Mouse (Mus musculus): Measurements from ENCODE around the gene Slc39a10. TPM values are rescaled to one million over a fixed set of nuclear protein-coding genes. Genes with fewer than 3 reads are reported as not detected.

Slc39a10 gene
- polyA plus RNA-seq, 1 experiment from 2014 or later = 73.6 TPM

- 77% methylated on average over 1 of the region's 1 CpGs for WGBS
Observed at GRCm38 (mm10) chr1:46912506-46913156, 20.0 kb upstream of the Slc39a10 start.

GRCm38 (mm10) chr1:46910154-46910553 lies 17.5 kb upstream of the Slc39a10 start:
- no peak for ATAC-seq
- WGBS = 91% methylated on average over 3 of the region's 3 CpGs
- no peaks in the 10 kb centered on the region for H3K9me3 ChIP-seq (replicated peaks; ENCODE audit: control insufficient read depth, low read length, poor library complexity, severe bottlenecking)
- H3K27ac ChIP-seq (ENCODE audit: low read length) = no peak overlapping the region
- H3K27me3 ChIP-seq (ENCODE audit: control insufficient read depth, insufficient read depth, low read depth, low read length) = no peaks in the 10 kb centered on the region
- H3K4me1 ChIP-seq (ENCODE audit: control insufficient read depth, insufficient read depth, low read length) = no peaks in the 10 kb centered on the region
- no peak overlapping the region for H3K4me3 ChIP-seq (ENCODE audit: low read depth, low read length)
- H3K9ac ChIP-seq (ENCODE audit: low read depth, low read length) = no peak overlapping the region
- no peaks in the 10 kb centered on the region for H3K36me3 ChIP-seq (ENCODE audit: control insufficient read depth, insufficient read depth, low read length)
- H3K4me2 ChIP-seq (ENCODE audit: low read length) = no peak overlapping the region

More at GRCm38 (mm10) chr1:46912506-46913156, 20.0 kb upstream of the Slc39a10 start:
- H3K9ac ChIP-seq (ENCODE audit: low read depth, low read length) = no peak overlapping the region
- no peak overlapping the region for H3K4me3 ChIP-seq (ENCODE audit: low read depth, low read length)
- no peaks in the 10 kb centered on the region for H3K36me3 ChIP-seq (ENCODE audit: control insufficient read depth, insufficient read depth, low read length)
- no peaks in the 10 kb centered on the region for H3K9me3 ChIP-seq (replicated peaks; ENCODE audit: control insufficient read depth, low read length, poor library complexity, severe bottlenecking)
- no peak for ATAC-seq
- no peak overlapping the region for H3K4me2 ChIP-seq (ENCODE audit: low read length)
- H3K27me3 ChIP-seq (ENCODE audit: control insufficient read depth, insufficient read depth, low read depth, low read length) = no peaks in the 10 kb centered on the region
- H3K27ac ChIP-seq (ENCODE audit: low read length) = no peak overlapping the region
- H3K4me1 ChIP-seq (ENCODE audit: control insufficient read depth, insufficient read depth, low read length) = no peaks in the 10 kb centered on the region

GRCm38 (mm10) chr1:46905706-46906105 lies 13.1 kb upstream of the Slc39a10 start:
- H3K9ac ChIP-seq (ENCODE audit: low read depth, low read length) = no peak overlapping the region
- no peak for ATAC-seq
- no peak overlapping the region for H3K27ac ChIP-seq (ENCODE audit: low read length)
- H3K36me3 ChIP-seq (ENCODE audit: control insufficient read depth, insufficient read depth, low read length) = no peaks in the 10 kb centered on the region
- H3K9me3 ChIP-seq (replicated peaks; ENCODE audit: control insufficient read depth, low read length, poor library complexity, severe bottlenecking) = no peaks in the 10 kb centered on the region
- H3K4me2 ChIP-seq (ENCODE audit: low read length) = no peak overlapping the region
- H3K4me3 ChIP-seq (ENCODE audit: low read depth, low read length) = no peak overlapping the region
- WGBS = 94% methylated on average over 5 of the region's 5 CpGs
- no peaks in the 10 kb centered on the region for H3K27me3 ChIP-seq (ENCODE audit: control insufficient read depth, insufficient read depth, low read depth, low read length)
- H3K4me1 ChIP-seq (ENCODE audit: control insufficient read depth, insufficient read depth, low read length) = no peaks in the 10 kb centered on the region

GRCm38 (mm10) chr1:46902102-46902683 lies 9.5 kb upstream of the Slc39a10 start:
- Histone ChIP-seq H3K4me1 (ENCODE audit: control insufficient read depth, insufficient read depth, low read length) (no peaks in the 10 kb centered on the region), H3K9me3 (replicated peaks; ENCODE audit: control insufficient read depth, low read length, poor library complexity, severe bottlenecking) (no peaks in the 10 kb centered on the region), H3K27ac (ENCODE audit: low read length) (no peak overlapping the region), H3K36me3 (ENCODE audit: control insufficient read depth, insufficient read depth, low read length) (no peaks in the 10 kb centered on the region), H3K4me2 (ENCODE audit: low read length) (no peak overlapping the region), H3K4me3 (ENCODE audit: low read depth, low read length) (no peak overlapping the region), H3K27me3 (ENCODE audit: control insufficient read depth, insufficient read depth, low read depth, low read length) (no peaks in the 10 kb centered on the region), H3K9ac (ENCODE audit: low read depth, low read length) (no peak overlapping the region)
- 42% methylated on average over 2 of the region's 2 CpGs for WGBS
- ATAC-seq = no peak

- Histone ChIP-seq H3K9me3 (replicated peaks; ENCODE audit: control insufficient read depth, low read length, poor library complexity, severe bottlenecking) (no peaks in the 10 kb centered on the region), H3K27ac (ENCODE audit: low read length) (no peak overlapping the region), H3K4me3 (ENCODE audit: low read depth, low read length) (no peak overlapping the region), H3K27me3 (ENCODE audit: control insufficient read depth, insufficient read depth, low read depth, low read length) (no peaks in the 10 kb centered on the region), H3K36me3 (ENCODE audit: control insufficient read depth, insufficient read depth, low read length) (no peaks in the 10 kb centered on the region), H3K9ac (ENCODE audit: low read depth, low read length) (no peak overlapping the region), H3K4me2 (ENCODE audit: low read length) (no peak overlapping the region), H3K4me1 (ENCODE audit: control insufficient read depth, insufficient read depth, low read length) (no peaks in the 10 kb centered on the region)
- ATAC-seq = no peak
- 40% methylated on average over 7 of the region's 7 CpGs for WGBS
Observed at GRCm38 (mm10) chr1:46894281-46894842, 1.7 kb upstream of the Slc39a10 start.

- Histone ChIP-seq H3K9ac (ENCODE audit: low read depth, low read length) (no peak overlapping the region), H3K4me2 (ENCODE audit: low read length) (no peak overlapping the region), H3K27me3 (ENCODE audit: control insufficient read depth, insufficient read depth, low read depth, low read length) (no peaks in the 10 kb centered on the region), H3K4me1 (ENCODE audit: control insufficient read depth, insufficient read depth, low read length) (no peaks in the 10 kb centered on the region; the same call in 1 of the 2 replicates), H3K9me3 (replicated peaks; ENCODE audit: control insufficient read depth, low read length, poor library complexity, severe bottlenecking) (no peaks in the 10 kb centered on the region), H3K4me3 (ENCODE audit: low read depth, low read length) (no peak overlapping the region), H3K36me3 (ENCODE audit: control insufficient read depth, insufficient read depth, low read length) (no peaks in the 10 kb centered on the region), H3K27ac (ENCODE audit: low read length) (no peak overlapping the region)
- no peak for ATAC-seq
- WGBS = 71% methylated on average over 4 of the region's 4 CpGs
Observed at GRCm38 (mm10) chr1:46888726-46889125, 3.9 kb downstream of the Slc39a10 start.

- 45% methylated on average over 2 of the region's 2 CpGs for WGBS
- no peaks in the 10 kb centered on the region for H3K36me3 ChIP-seq (ENCODE audit: control insufficient read depth, insufficient read depth, low read length)
- no peak overlapping the region for H3K4me3 ChIP-seq (ENCODE audit: low read depth, low read length)
- no peak overlapping the region for H3K4me2 ChIP-seq (ENCODE audit: low read length)
- no peaks in the 10 kb centered on the region; the same call in 1 of the 2 replicates for H3K4me1 ChIP-seq (ENCODE audit: control insufficient read depth, insufficient read depth, low read length)
- H3K9ac ChIP-seq (ENCODE audit: low read depth, low read length) = no peak overlapping the region
- H3K9me3 ChIP-seq (replicated peaks; ENCODE audit: control insufficient read depth, low read length, poor library complexity, severe bottlenecking) = no peaks in the 10 kb centered on the region
- H3K27me3 ChIP-seq (ENCODE audit: control insufficient read depth, insufficient read depth, low read depth, low read length) = no peaks in the 10 kb centered on the region
- no peak overlapping the region for H3K27ac ChIP-seq (ENCODE audit: low read length)
- ATAC-seq = no peak
Observed at GRCm38 (mm10) chr1:46888324-46888723, 4.3 kb downstream of the Slc39a10 start.

GRCm38 (mm10) chr1:46887908-46888307 lies 4.7 kb downstream of the Slc39a10 start:
- no peak for ATAC-seq
- WGBS = 18% methylated on average over 6 of the region's 6 CpGs

GRCm38 (mm10) chr1:46886091-46886490 lies 6.6 kb downstream of the Slc39a10 start:
- Histone ChIP-seq H3K4me2 (ENCODE audit: low read length) (no peak overlapping the region), H3K9me3 (replicated peaks; ENCODE audit: control insufficient read depth, low read length, poor library complexity, severe bottlenecking) (no peaks in the 10 kb centered on the region), H3K4me1 (ENCODE audit: control insufficient read depth, insufficient read depth, low read length) (no peaks in the 10 kb centered on the region; the same call in 1 of the 2 replicates), H3K9ac (ENCODE audit: low read depth, low read length) (no peak overlapping the region), H3K27me3 (ENCODE audit: control insufficient read depth, insufficient read depth, low read depth, low read length) (no peaks in the 10 kb centered on the region), H3K36me3 (ENCODE audit: control insufficient read depth, insufficient read depth, low read length) (no peaks in the 10 kb centered on the region), H3K4me3 (ENCODE audit: low read depth, low read length) (no peak overlapping the region), H3K27ac (ENCODE audit: low read length) (no peak overlapping the region)
- no peak for ATAC-seq
- 66% methylated on average over 9 of the region's 9 CpGs for WGBS

More at GRCm38 (mm10) chr1:46887908-46888307, 4.7 kb downstream of the Slc39a10 start:
- Histone ChIP-seq H3K4me2 (ENCODE audit: low read length) (no peak overlapping the region), H3K4me1 (ENCODE audit: control insufficient read depth, insufficient read depth, low read length) (no peaks in the 10 kb centered on the region; the same call in 1 of the 2 replicates), H3K9ac (ENCODE audit: low read depth, low read length) (no peak overlapping the region), H3K4me3 (ENCODE audit: low read depth, low read length) (no peak overlapping the region), H3K27ac (ENCODE audit: low read length) (no peak overlapping the region), H3K9me3 (replicated peaks; ENCODE audit: control insufficient read depth, low read length, poor library complexity, severe bottlenecking) (no peaks in the 10 kb centered on the region), H3K36me3 (ENCODE audit: control insufficient read depth, insufficient read depth, low read length) (no peaks in the 10 kb centered on the region), H3K27me3 (ENCODE audit: control insufficient read depth, insufficient read depth, low read depth, low read length) (no peaks in the 10 kb centered on the region)

All from midbrain, embryonic 16.5 days (tissue).